Mouse (Mus musculus): ENCODE results near the gene Crispld2.

DNA sequence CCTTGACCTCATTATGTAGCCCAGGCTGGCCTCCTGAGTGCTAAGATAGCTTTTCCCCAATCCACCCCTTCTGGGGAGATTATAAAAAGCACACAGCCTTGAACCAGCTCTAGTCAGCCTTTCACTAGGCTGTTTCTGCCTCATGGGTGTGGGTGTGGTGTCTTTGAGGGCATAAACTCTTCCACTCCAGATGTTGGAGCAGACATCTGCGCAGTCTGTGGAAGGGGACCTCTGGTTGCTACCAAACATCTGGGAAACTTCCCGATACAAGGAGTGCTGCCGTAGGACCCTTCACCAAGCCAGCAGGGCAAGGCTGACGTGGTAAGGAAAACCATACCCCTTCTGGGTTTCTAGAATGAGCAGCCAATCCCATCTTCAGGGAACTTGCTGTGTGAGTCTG is 59.7 kb downstream of the Crispld2 start:
- TF ChIP-seq CTCF (IDR thresholded peaks at IDR 0.05; ENCODE audit: borderline replicate concordance, insufficient read depth, low read depth, low read length) (no peak), POLR2A (IDR thresholded peaks at IDR 0.05; ENCODE audit: borderline replicate concordance, insufficient read depth, low read length) (no peak)

Measured in cerebellum, adult 2 months (tissue).